Mouse (Mus musculus): ENCODE measurements at regions not wholly inside any gene's neighbourhood (a gene's known extent, or its start where the extent isn't known, plus 50 kb on each side); places are given as distances from the start of the nearest gene placed in this dataset.
A peak's percentile ranks its signal among the peaks of the same experiment; 100 is the strongest.

- no peak for DNase-seq (ENCODE audit: low spot score)
Measured at GRCm38 (mm10) chr3:105130228-105130627, 63.6 kb downstream of the 4930564D02Rik start.

GRCm38 (mm10) chr3:105131053-105131452 is 64.4 kb downstream of the 4930564D02Rik start:
- DNase-seq (ENCODE audit: low spot score): no peak

GRCm38 (mm10) chr3:105133011-105133410 is 66.4 kb downstream of the 4930564D02Rik start:
- no peak for DNase-seq (ENCODE audit: low spot score)

- DNase-seq (ENCODE audit: low spot score): no peak
Measured at GRCm38 (mm10) chr3:105141170-105141971, 74.7 kb downstream of the 4930564D02Rik start.

GRCm38 (mm10) chr3:105142631-105143030 is 76.0 kb downstream of the 4930564D02Rik start:
- DNase-seq (ENCODE audit: low spot score): no peak

GRCm38 (mm10) chr3:105151475-105152157 is 85.0 kb downstream of the 4930564D02Rik start:
- DNase-seq (ENCODE audit: low spot score): peak; percentile 16

GRCm38 (mm10) chr3:105152158-105152541 is 85.5 kb downstream of the 4930564D02Rik start:
- DNase-seq (ENCODE audit: low spot score): no peak

- DNase-seq (ENCODE audit: low spot score): no peak
Measured at GRCm38 (mm10) chr3:105158376-105158775, 91.7 kb downstream of the 4930564D02Rik start.

GRCm38 (mm10) chr3:105165355-105165754 is 98.7 kb downstream of the 4930564D02Rik start:
- peak; percentile 22 for DNase-seq (ENCODE audit: low spot score)

- no peak for DNase-seq (ENCODE audit: low spot score)
Measured at GRCm38 (mm10) chr3:105169117-105169516, 102.5 kb downstream of the 4930564D02Rik start.

GRCm38 (mm10) chr3:105171527-105171926 is 104.9 kb downstream of the 4930564D02Rik start:
- no peak for DNase-seq (ENCODE audit: low spot score)

- DNase-seq (ENCODE audit: low spot score): no peak
Measured at GRCm38 (mm10) chr3:105172054-105172453, 105.4 kb downstream of the 4930564D02Rik start.

GRCm38 (mm10) chr3:105191303-105191702 is 124.7 kb downstream of the 4930564D02Rik start:
- DNase-seq (ENCODE audit: low spot score): no peak

GRCm38 (mm10) chr3:105191830-105192229 is 125.2 kb downstream of the 4930564D02Rik start:
- no peak for DNase-seq (ENCODE audit: low spot score)

- no peak for DNase-seq (ENCODE audit: low spot score)
Measured at GRCm38 (mm10) chr3:105200735-105201134, 134.1 kb downstream of the 4930564D02Rik start.

GRCm38 (mm10) chr3:105209164-105209563 is 142.5 kb downstream of the 4930564D02Rik start:
- DNase-seq (ENCODE audit: low spot score): no peak

GRCm38 (mm10) chr3:105211023-105211422 is 144.4 kb downstream of the 4930564D02Rik start:
- no peak for DNase-seq (ENCODE audit: low spot score)

- no peak for DNase-seq (ENCODE audit: low spot score)
Measured at GRCm38 (mm10) chr3:105211726-105212125, 145.1 kb downstream of the 4930564D02Rik start.

GRCm38 (mm10) chr3:105214867-105215266 is 148.2 kb downstream of the 4930564D02Rik start:
- DNase-seq (ENCODE audit: low spot score): no peak

GRCm38 (mm10) chr3:105215729-105216128 is 149.1 kb downstream of the 4930564D02Rik start:
- no peak for DNase-seq (ENCODE audit: low spot score)

- DNase-seq (ENCODE audit: low spot score): no peak
Measured at GRCm38 (mm10) chr3:105219630-105220029, 153.0 kb downstream of the 4930564D02Rik start.

- DNase-seq (ENCODE audit: low spot score): peak; percentile 18
Measured at GRCm38 (mm10) chr3:105220641-105221040, 154.0 kb downstream of the 4930564D02Rik start.

GRCm38 (mm10) chr3:105222925-105223324 is 156.3 kb downstream of the 4930564D02Rik start:
- no peak for DNase-seq (ENCODE audit: low spot score)

Data from layer of hippocampus, adult 9-10 months (tissue).